Mouse (Mus musculus) intestine, postnatal 0 days (tissue): ENCODE results near the gene Lpgat1. TPM values are rescaled to one million over a fixed set of nuclear protein-coding genes. Genes with fewer than 3 reads are reported as not detected.

ENCODE experiments used
- ATAC-seq: fragments of 200-750 bp; cut with Nextera tagmentation; 2 replicates; pipeline ENCODE4 v1.8.0; 2017; ENCODE audit warnings: mild to moderate bottlenecking, moderate TSS enrichment, moderate library complexity
- H3K27ac ChIP-seq: fragments of 300-500 bp; sonication (generic); 2 replicates; pipeline ENCODE4 v1.5.1; 2014; ENCODE audit warnings: mild to moderate bottlenecking, low read depth, low read length, moderate library complexity
- H3K27me3 ChIP-seq: fragments of 300-500 bp; sonication (generic); replicated peaks from 2 replicates; pipeline ENCODE4 v1.6.1; 2014; ENCODE audit warnings: low read length, mixed read lengths; ENCODE audit not compliant: control insufficient read depth, insufficient read depth
- H3K36me3 ChIP-seq: fragments of 300-500 bp; sonication (generic); 2 replicates; pipeline ENCODE4 v1.6.1; 2014; ENCODE audit warnings: mild to moderate bottlenecking, moderate library complexity; ENCODE audit not compliant: control insufficient read depth, insufficient read depth
- H3K4me1 ChIP-seq: fragments of 300-500 bp; sonication (generic); replicated peaks from 2 replicates; pipeline ENCODE4 v1.6.1; 2014; ENCODE audit warnings: antibody characterized with exemption, low read length, mixed read lengths; ENCODE audit not compliant: control insufficient read depth, insufficient read depth
- H3K4me2 ChIP-seq: fragments of 300-500 bp; sonication (generic); replicated peaks from 2 replicates; pipeline ENCODE4 v1.6.1; 2014; ENCODE audit warnings: low read depth, mild to moderate bottlenecking, moderate library complexity
- H3K4me3 ChIP-seq: fragments of 300-500 bp; sonication (generic); 2 replicates; pipeline ENCODE4 v1.5.1; 2014; ENCODE audit warnings: low read depth, low read length
- H3K9ac ChIP-seq: fragments of 300-500 bp; sonication (generic); 2 replicates; pipeline ENCODE4 v1.6.1; 2014; ENCODE audit warnings: mild to moderate bottlenecking, low read depth, low read length
- H3K9me3 ChIP-seq: fragments of 300-500 bp; sonication (generic); 2 replicates; pipeline ENCODE4 v1.6.1; 2016; ENCODE audit warnings: mixed run types; ENCODE audit not compliant: control insufficient read depth
- CTCF ChIP-seq: sonication (generic); IDR thresholded peaks from 2 replicates; pipeline ENCODE4 v1.5.1; 2016; ENCODE audit warnings: low read depth, mild to moderate bottlenecking, control low read depth, antibody characterized with exemption, moderate library complexity
- WGBS: fragments of 180-500 bp; shearing (Covaris S2); extraction: QIAGEN DNeasy Blood & Tissue Kit; methylation state at CpG from one replicate; pipeline ENCODE4 v1.1.7; 2014; 5-methylcytosine and 5-hydroxymethylcytosine counted together
- polyA plus RNA-seq: library from polyadenylated mRNA; unstranded; fragments of >200 nt; fragmentation: Nextera tagmentation; extraction: Ambion mirVana; gene quantifications from 2 replicates; pipeline ENCODE4 v1.2.1, GENCODE M21; 2015

The Lpgat1 gene
- polyA plus RNA-seq, 1 experiment from 2014 or later, result 135 TPM

DNA sequence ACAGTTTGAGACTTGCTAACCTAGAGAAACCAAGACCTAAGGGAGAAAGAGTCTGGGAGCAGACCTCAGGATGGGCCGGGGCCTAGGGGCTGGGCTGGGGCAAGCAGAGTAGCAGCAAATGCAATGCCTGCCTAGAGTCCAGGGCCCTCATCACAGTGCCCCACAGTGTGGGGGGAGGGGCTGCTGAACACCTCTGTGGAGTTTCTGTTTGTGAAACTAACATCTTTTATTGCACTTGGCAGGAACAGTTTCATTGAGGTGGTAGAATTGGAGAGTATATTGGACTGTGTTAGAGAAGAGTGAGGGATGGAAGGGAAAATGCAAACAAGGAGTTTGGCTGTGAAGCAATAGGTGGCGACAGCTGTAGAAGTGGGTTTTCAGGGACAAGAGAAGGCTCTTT is 21.1 kb downstream of the Lpgat1 start:
- no peaks in the 10 kb centered on the region for H3K27me3 ChIP-seq
- 0 out of 2 replicates have a peak, but pooled peaks cover 3% of the 10 kb centered on the region for H3K36me3 ChIP-seq
- ATAC-seq, result peak; percentile 40; the same call in 1 of the 2 replicates
- H3K9me3 ChIP-seq, result no peaks in the 10 kb centered on the region
- no peaks in the 10 kb centered on the region for H3K4me1 ChIP-seq
- H3K4me3 ChIP-seq, result no peak overlapping the region
- H3K4me2 ChIP-seq, result no peak overlapping the region
- WGBS, result 64% methylated on average over 2 of the region's 2 CpGs
- no peak overlapping the region for H3K9ac ChIP-seq
- no peak overlapping the region for H3K27ac ChIP-seq
- no peak for TF ChIP-seq CTCF

DNA sequence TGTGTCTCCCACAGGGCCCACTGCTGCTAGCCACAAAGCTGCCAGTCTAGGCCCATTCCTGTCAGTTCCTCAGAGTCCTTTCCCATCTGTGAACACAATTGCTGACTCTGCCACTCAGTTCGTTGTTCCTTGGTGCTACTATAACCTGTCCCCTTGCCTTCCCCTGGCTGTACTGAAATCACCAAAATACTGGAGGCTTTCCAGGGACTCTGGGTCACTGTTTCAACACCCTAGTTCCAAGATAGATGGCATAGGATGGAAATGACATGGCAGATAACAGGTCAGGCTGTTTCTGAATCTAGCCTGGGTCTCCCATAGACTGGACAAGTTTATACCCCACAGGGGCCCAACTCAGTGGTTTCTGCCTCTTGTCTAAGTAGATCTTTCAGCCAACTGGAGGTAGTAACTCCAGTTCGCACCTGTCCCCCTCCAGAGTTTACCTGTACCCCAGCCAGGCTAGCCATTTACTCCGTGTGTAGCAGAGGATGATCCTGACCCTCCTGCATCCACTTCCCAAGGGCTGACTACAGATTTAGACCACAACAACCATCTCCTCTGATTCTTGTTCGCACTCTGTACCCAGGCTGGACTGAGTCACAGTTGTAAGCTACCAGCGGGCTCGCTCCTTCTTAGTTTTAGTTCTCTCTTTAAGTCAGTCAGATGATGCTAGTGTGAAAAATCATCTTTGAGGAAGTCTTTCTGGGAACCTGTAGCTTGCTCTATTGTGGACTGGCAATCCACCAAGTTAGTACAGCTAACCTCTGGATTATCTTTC is 23.1 kb downstream of the Lpgat1 start:
- TF ChIP-seq CTCF, result no peak
- no peak for ATAC-seq
- WGBS, result 88% methylated on average over 6 of the region's 6 CpGs
- Histone ChIP-seq H3K4me2 (no peak overlapping the region), H3K4me3 (no peak overlapping the region), H3K27me3 (no peaks in the 10 kb centered on the region), H3K9me3 (no peaks in the 10 kb centered on the region), H3K4me1 (no peaks in the 10 kb centered on the region), H3K9ac (no peak overlapping the region), H3K36me3 (0 out of 2 replicates have a peak, but pooled peaks cover 3% of the 10 kb centered on the region), H3K27ac (0 out of 2 replicates have a peak overlapping the region, but pooled peaks have one; percentile 21)

DNA sequence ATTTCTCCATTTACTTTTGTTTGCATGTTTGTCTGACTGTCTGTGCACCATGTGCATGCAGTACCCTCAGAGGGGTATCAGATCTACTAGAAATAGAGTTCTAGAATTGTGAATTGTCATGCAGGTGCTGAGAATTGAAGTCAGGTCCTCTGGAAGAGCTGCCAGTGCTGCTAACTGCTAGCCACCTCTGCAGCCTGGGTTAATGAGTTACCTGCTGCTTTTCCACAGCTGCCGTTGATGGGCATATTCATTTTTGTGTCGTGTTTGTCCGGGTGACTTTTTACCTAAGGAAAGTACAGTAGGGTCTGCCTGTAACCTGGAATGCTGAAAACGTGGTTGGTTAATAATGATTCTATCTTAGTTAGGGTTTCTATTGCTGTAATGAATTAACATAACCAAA is 24.0 kb downstream of the Lpgat1 start:
- H3K27ac ChIP-seq, result no peak overlapping the region
- 0 out of 2 replicates have a peak, but pooled peaks have one; percentile 28 for ATAC-seq
- 47% methylated on average over 4 of the region's 4 CpGs for WGBS

DNA sequence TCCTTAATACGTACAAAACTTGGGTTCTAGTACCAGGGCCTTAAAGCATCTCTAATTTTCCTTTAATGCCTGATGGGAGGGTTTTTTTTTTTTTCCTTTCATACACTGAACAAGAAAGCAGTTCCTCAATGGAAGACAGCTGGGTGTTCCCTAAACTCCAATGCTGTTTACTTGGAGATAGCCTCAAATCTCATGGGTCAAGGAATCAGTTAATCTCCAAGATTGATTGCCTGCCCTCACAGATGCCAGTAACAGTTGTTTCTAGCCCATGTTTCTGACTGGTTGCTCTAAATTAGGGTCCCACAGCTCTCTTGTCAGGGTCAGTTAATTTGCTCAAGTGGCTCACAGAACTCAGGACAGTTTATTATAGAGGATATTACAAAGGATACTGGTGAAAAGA is 30.8 kb downstream of the Lpgat1 start:
- no peak for ATAC-seq
- 65% methylated on average over 1 of the region's 1 CpGs for WGBS
- no peaks in the 10 kb centered on the region for H3K27me3 ChIP-seq
- H3K9me3 ChIP-seq, result no peaks in the 10 kb centered on the region
- H3K4me2 ChIP-seq, result no peak overlapping the region
- H3K36me3 ChIP-seq, result no peaks in the 10 kb centered on the region; the same call in 1 of the 2 replicates
- H3K4me1 ChIP-seq, result no peaks in the 10 kb centered on the region
- no peak overlapping the region for H3K9ac ChIP-seq
- TF ChIP-seq CTCF, result no peak
- H3K4me3 ChIP-seq, result no peak overlapping the region
- no peak overlapping the region for H3K27ac ChIP-seq

More for the DNA sequence above, 24.0 kb downstream of the Lpgat1 start:
- no peak overlapping the region for H3K9ac ChIP-seq
- H3K4me1 ChIP-seq, result no peaks in the 10 kb centered on the region
- H3K27me3 ChIP-seq, result no peaks in the 10 kb centered on the region
- TF ChIP-seq CTCF, result no peak
- H3K9me3 ChIP-seq, result no peaks in the 10 kb centered on the region
- peak overlapping the region; percentile 13; the same call in 1 of the 2 replicates for H3K4me2 ChIP-seq
- no peak overlapping the region for H3K4me3 ChIP-seq
- H3K36me3 ChIP-seq, result 0 out of 2 replicates have a peak, but pooled peaks cover under 1% of the 10 kb centered on the region

DNA sequence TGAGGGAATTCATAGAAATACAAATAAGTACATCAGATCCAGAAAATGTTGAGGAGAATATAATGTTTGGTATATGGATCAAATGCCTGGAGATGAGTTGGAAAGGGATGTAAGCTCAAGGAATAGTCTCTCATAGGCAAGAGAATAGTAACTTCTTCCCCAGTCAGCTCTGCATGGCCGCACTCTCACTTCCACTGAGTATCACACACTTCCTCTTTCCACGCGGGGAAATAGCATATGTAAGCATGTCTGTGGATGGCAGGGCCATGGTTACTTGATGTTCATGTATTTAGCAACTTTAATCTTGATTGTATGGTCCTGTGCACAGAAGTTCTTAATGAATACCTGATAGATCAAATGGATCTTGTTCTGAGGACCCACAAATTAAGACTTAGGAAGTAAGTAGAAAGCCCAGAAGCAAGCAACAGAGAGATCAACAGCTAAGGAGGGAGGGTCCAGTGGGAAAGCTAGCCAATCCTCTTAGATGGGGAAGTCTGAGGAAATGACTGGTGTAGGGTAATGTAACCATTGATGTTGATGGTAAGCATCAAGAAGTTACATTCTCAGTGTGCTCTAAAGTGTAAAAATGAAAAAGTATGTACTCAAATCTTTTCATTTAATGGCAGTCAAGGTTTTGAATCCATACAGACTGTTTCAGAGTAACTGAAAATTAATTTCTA is 39.0 kb downstream of the Lpgat1 start:
- Histone ChIP-seq H3K27ac (no peak overlapping the region), H3K27me3 (no peaks in the 10 kb centered on the region), H3K9ac (no peak overlapping the region), H3K36me3 (peaks cover 29% of the 10 kb centered on the region), H3K4me1 (no peaks in the 10 kb centered on the region), H3K4me3 (no peak overlapping the region), H3K4me2 (no peak overlapping the region), H3K9me3 (no peaks in the 10 kb centered on the region)
- 89% methylated on average over 3 of the region's 3 CpGs for WGBS
- no peak for ATAC-seq
- TF ChIP-seq CTCF, result no peak

DNA sequence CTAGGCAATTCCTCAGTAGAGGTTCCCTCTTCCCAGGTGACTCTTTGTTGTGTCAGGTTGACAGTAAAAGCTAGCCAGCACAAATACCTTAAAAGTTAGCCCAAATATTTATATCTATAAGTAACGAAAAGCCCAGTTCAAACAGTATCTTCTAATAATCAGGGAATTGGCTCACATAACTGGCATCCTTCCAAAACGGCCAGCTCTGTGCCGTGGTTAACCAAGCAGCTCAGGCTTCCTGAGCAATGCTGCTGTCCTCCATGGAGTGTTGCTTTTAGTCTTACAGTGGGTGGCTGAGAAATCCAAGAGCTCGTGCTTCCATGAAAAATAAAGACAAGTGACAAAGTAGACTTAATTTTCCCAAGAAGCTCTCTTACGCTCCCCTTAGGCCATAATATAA is 56.5 kb downstream of the Lpgat1 start:
- H3K4me3 ChIP-seq, result no peak overlapping the region
- H3K27ac ChIP-seq, result no peak overlapping the region
- H3K4me2 ChIP-seq, result no peak overlapping the region
- peaks cover 47% of the 10 kb centered on the region for H3K36me3 ChIP-seq
- no peak overlapping the region for H3K9ac ChIP-seq
- no peaks in the 10 kb centered on the region for H3K4me1 ChIP-seq
- WGBS, result 65% methylated on average over 5 of the region's 5 CpGs
- no peaks in the 10 kb centered on the region for H3K9me3 ChIP-seq
- H3K27me3 ChIP-seq, result no peaks in the 10 kb centered on the region
- no peak for TF ChIP-seq CTCF
- ATAC-seq, result no peak
